Mouse (Mus musculus) hindbrain, embryonic 10.5 days (tissue): Measurements from ENCODE around the gene Cpm. TPM values are rescaled to one million over a fixed set of nuclear protein-coding genes. Genes with fewer than 3 reads are reported as not detected.
A peak's percentile ranks its signal among the peaks of the same experiment; 100 is the strongest.
"Not testable (repeated sequence)": the region's sequence is repeated elsewhere in the genome, so short reads cannot be mapped to it uniquely, and the experiment has no call there.

Experiments
- DNase-seq: peaks from one replicate; pipeline ENCODE4 v3.0.0-alpha.2; 2017; ENCODE audit warnings: low spot score
- H3K27ac ChIP-seq: fragments of 300-500 bp; sonication (generic); 2 replicates; pipeline ENCODE4 v1.5.1; 2016; ENCODE audit warnings: mild to moderate bottlenecking, moderate library complexity
- H3K27me3 ChIP-seq: fragments of 300-500 bp; sonication (generic); 2 replicates; pipeline ENCODE4 v1.6.1; 2016; ENCODE audit warnings: mild to moderate bottlenecking; ENCODE audit not compliant: poor library complexity, insufficient read depth, severe bottlenecking
- H3K36me3 ChIP-seq: fragments of 300-500 bp; sonication (generic); 2 replicates; pipeline ENCODE4 v1.6.1; 2016; ENCODE audit warnings: mild to moderate bottlenecking, moderate library complexity
- H3K4me1 ChIP-seq: fragments of 300-500 bp; sonication (generic); replicated peaks from 2 replicates; pipeline ENCODE4 v1.6.1; 2016; ENCODE audit warnings: mild to moderate bottlenecking
- H3K4me3 ChIP-seq: fragments of 300-500 bp; sonication (generic); 2 replicates; pipeline ENCODE4 v1.5.1; 2016; ENCODE audit warnings: mild to moderate bottlenecking, moderate library complexity
- H3K9me3 ChIP-seq: fragments of 300-500 bp; sonication (generic); 2 replicates; pipeline ENCODE4 v1.6.1; 2016; ENCODE audit warnings: mild to moderate bottlenecking, moderate library complexity
- WGBS: fragments of 180-500 bp; shearing (Covaris S2); methylation state at CpG from one replicate; pipeline ENCODE4 v1.1.7; 2016; 5-methylcytosine and 5-hydroxymethylcytosine counted together
- polyA plus RNA-seq: library from polyadenylated mRNA; unstranded; fragments of >200 nt; fragmentation: Nextera tagmentation; extraction: Ambion mirVana; gene quantifications from 2 replicates; pipeline ENCODE4 v1.2.1, GENCODE M21; 2016

The Cpm gene
- polyA plus RNA-seq, 1 experiment from 2014 or later, result 5.9 TPM

DNA sequence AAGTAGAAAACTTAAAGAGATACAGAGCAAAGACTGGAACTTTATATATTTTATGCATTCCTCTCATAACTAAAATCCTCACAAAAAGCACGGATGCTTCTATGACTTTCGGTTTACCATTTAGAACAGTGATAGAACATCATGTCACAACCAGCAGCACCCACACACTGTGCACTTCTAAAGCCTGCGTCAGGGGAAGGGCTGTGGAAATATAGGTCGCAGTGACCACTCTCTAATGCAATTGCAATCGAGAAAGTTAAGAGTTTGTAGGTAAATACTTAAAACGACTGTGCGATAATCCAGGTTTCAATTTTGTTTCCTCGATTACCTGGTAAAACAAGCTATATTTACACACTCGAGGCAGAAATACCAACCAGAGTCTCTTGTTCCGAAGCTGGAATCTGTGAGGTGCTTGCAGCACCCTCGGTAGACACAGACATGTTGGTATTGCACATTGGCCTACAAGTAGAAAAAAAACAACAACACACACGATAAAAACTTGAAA is 80.1 kb downstream of the Cpm start:
- peak overlapping the region; percentile 80 for H3K4me3 ChIP-seq
- H3K9me3 ChIP-seq, result no peaks in the 10 kb centered on the region
- DNase-seq, result no peak
- WGBS, result 63% methylated on average over 12 of the region's 12 CpGs
- H3K27ac ChIP-seq, result peak overlapping the region; percentile 97
- H3K36me3 ChIP-seq, result peaks cover 50% of the 10 kb centered on the region
- peaks cover 17% of the 10 kb centered on the region for H3K4me1 ChIP-seq
- no peaks in the 10 kb centered on the region for H3K27me3 ChIP-seq

DNA sequence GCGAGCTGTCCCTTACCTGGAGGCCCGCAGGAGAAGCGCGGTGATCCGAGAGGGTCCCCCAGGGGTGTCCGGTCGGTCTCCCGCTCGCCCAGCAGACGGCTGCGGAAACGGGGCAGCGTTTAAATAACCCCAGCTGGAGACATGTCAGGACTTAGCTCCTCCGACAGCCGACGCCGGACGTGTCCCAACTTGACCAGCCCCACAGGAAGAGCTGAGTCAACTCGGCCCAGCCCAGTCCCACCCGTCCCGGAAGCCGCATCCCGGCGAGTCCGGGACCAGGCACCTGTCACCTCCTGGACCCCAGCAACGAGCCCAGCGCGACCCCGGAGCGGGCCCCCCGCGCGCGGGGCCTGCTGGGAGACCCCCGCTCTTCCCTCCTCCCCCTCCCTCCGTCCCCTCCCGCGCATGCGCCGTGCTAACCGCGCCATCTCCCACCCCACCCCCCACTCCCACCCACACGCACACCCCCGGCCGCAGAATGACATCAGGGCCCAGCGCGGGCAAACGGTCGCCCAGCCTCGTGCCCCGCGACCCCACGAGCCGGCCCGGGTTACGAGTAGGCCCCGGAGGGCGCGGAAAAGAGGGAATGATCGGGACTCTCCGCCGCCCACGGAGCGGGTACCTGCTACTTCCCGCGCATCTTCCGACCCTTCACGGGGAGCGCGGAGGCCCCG is 80.8 kb downstream of the Cpm start:
- Histone ChIP-seq H3K4me3 (peak overlapping the region; percentile 80), H3K27ac (peak overlapping the region; percentile 97), H3K27me3 (no peaks in the 10 kb centered on the region), H3K4me1 (peaks cover 17% of the 10 kb centered on the region), H3K9me3 (no peaks in the 10 kb centered on the region), H3K36me3 (peaks cover 43% of the 10 kb centered on the region)
- peak; percentile 88 for DNase-seq
- under 1% methylated on average over 67 of the region's 71 CpGs for WGBS

DNA sequence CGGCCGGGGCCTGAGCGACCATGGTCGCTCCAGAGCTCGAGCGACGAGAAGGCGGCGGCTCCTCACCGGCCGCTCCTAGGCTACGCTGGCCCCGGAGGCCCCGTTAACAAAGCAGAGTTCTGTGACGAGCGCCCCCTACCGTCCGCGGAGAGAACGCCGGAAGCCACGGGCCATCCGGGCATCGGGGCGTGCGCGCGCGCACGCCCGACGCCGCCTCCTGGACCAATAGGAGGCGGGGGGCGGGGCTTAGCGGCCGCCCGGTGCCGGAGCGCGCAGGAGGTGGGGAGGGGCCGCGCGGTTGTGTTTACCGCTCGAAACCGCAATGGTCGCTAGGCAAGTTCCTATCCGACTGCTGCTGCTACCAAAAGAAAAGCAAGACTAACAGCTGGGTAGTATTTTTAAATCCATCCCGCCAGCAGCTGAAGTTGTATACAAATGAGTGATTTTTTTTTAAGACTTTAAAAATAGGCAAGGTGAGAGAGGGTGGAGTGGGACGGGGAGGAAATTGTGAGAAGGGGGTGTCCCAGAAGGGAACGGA is 81.4 kb downstream of the Cpm start, which contains the start of gene Mdm2:
TSS of gene Mdm2 (minus strand) at position 155 of the 538 bp plus-strand sequence.
- Histone ChIP-seq H3K27ac (peak within 1 kb of the TSS; percentile 97), H3K4me3 (peak within 1 kb of the TSS; percentile 80), H3K36me3 (peaks cover 37% of the 10 kb centered on the region), H3K4me1 (peaks cover 17% of the 10 kb centered on the region), H3K9me3 (no peaks in the 10 kb centered on the region), H3K27me3 (no peaks in the 10 kb centered on the region)
- 1% methylated on average over 52 of the region's 52 CpGs for WGBS
- DNase-seq, result peak; percentile 97

DNA sequence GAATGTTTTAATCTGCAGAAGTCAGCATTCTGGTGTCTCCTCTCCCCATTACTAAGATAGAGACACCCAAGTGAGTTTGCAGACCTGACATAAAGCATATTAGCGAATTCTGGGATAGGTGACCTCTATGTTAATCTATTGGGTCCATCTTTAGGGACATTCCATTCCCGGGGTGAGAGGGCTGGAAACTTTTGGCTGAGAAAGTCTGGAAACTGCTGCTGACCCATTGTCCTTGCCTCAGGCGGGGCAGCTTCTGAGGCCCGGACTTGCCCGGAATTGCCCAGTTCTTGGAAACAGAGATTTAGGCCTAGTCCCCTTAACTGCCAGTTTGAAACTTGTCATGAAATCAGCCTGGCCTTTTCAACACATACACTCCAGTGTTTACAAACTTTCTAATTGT is 82.1 kb downstream of the Cpm start:
- 69% methylated on average over 5 of the region's 5 CpGs for WGBS

DNA sequence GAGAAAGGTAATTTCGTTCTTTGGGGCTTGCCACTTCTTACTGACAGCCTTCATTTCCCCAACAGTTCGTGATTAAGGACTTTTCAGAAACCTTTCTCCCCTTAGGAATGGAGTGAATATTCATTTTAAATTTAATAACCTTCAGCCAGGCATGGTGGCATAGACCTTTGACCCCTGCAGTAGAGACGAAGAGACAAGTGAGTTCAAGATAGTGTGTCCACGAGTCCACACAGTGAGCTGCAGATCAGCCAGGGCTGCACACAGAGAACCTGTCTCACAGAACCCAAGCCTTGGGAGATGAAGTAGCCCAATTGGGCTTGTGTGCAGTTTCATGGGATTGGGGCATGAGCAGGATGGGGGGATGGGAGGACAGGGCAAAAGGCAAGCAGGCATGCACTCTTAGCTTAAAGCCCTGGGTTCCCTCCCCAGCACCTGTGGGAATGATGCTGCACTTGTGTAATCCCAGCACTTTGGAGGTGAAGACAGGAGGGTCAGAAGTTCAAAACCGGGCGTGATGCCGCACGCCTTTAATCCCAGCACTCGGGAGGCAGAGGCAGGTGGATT is 83.0 kb downstream of the Cpm start:
- H3K4me1 ChIP-seq, result peaks cover 26% of the 10 kb centered on the region
- H3K27me3 ChIP-seq, result no peaks in the 10 kb centered on the region
- H3K9me3 ChIP-seq, result no peaks in the 10 kb centered on the region
- no peak for DNase-seq
- H3K36me3 ChIP-seq, result peaks cover 21% of the 10 kb centered on the region
- 90% methylated on average over 9 of the region's 9 CpGs for WGBS
- no peak overlapping the region for H3K27ac ChIP-seq
- no peak overlapping the region for H3K4me3 ChIP-seq

More for the DNA sequence above, 82.1 kb downstream of the Cpm start:
- H3K36me3 ChIP-seq, result peaks cover 30% of the 10 kb centered on the region
- H3K4me3 ChIP-seq, result peak overlapping the region; percentile 80
- no peaks in the 10 kb centered on the region for H3K27me3 ChIP-seq
- no peaks in the 10 kb centered on the region for H3K9me3 ChIP-seq
- DNase-seq, result no peak
- peak overlapping the region; percentile 97; the same call in 1 of the 2 replicates for H3K27ac ChIP-seq
- H3K4me1 ChIP-seq, result peaks cover 21% of the 10 kb centered on the region

DNA sequence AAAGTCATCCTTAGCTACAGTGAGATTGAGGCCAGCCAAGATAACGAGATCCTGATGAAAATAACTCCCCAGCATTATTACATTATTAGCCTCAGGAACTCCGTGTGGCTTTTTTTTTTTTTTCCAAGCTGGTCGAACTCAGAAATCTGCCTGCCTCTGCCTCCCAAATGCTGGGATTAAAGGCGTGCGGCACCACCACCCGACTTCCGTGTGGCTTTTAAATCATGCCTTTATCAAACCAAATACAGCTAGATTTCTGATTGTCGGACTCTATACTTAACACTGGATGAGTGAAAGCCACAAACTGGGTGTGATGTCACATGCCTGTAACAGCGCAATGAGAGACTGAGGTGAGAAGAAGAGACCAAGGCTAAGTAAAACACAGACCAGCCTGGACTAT is 83.6 kb downstream of the Cpm start:
- H3K4me3 ChIP-seq, result no peak overlapping the region
- peaks cover 31% of the 10 kb centered on the region for H3K4me1 ChIP-seq
- no peak for DNase-seq
- WGBS, result 92% methylated on average over 9 of the region's 9 CpGs
- H3K9me3 ChIP-seq, result no peaks in the 10 kb centered on the region
- H3K36me3 ChIP-seq, result peaks cover 15% of the 10 kb centered on the region
- H3K27ac ChIP-seq, result no peak overlapping the region
- H3K27me3 ChIP-seq, result no peaks in the 10 kb centered on the region

DNA sequence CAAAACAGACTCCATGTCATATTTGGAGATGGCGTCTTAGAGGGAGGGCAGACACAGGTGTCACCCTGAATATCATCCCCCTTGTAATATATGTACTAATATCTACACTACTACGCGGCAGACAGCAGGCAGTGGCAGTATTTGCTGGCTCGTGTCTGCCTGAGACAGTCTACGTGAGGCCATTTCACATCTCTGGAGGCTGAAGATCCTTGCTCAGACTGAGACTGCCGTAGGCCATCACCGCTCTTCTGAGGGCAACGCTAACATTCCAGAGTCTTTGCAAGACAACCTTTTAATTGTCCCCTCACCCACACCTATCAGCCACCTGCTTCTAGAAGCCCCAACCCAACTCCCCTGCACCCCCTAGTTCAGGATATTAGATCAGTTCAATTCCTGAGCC is 84.2 kb downstream of the Cpm start:
- Histone ChIP-seq H3K27me3 (no peaks in the 10 kb centered on the region), H3K9me3 (no peaks in the 10 kb centered on the region), H3K4me3 (no peak overlapping the region), H3K27ac (no peak overlapping the region), H3K4me1 (peaks cover 36% of the 10 kb centered on the region), H3K36me3 (peaks cover 9% of the 10 kb centered on the region)
- 95% methylated on average over 8 of the region's 8 CpGs for WGBS
- DNase-seq, result no peak

DNA sequence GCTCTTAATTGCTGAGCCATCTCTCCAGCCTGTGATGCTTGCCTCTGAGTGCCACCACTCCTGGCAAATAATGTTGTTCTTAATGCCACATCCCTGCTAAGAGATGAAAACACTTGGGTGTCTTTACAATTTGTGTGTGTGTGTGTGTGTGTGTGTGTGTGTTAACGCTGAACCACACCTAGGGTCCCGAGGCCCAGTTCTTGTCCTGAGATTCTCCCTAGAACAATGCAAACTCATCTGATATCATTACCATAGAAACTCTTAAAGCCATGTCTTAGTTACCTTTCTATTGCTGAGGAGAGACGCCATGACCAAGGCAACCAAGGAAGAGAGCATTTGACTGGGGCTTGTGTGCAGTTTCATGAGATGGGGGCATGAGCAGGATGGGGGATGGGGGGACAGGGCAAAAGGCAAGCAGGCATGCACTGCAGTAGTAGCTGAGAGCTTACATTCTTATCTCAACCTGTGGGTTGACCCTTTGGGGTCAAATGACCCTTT is 84.8 kb downstream of the Cpm start:
- no peaks in the 10 kb centered on the region for H3K27me3 ChIP-seq
- no peak for DNase-seq
- WGBS, result 93% methylated on average over 3 of the region's 3 CpGs
- no peak overlapping the region for H3K4me3 ChIP-seq
- peaks cover 3% of the 10 kb centered on the region for H3K36me3 ChIP-seq
- H3K27ac ChIP-seq, result no peak overlapping the region
- no peaks in the 10 kb centered on the region for H3K9me3 ChIP-seq
- peaks cover 31% of the 10 kb centered on the region for H3K4me1 ChIP-seq

DNA sequence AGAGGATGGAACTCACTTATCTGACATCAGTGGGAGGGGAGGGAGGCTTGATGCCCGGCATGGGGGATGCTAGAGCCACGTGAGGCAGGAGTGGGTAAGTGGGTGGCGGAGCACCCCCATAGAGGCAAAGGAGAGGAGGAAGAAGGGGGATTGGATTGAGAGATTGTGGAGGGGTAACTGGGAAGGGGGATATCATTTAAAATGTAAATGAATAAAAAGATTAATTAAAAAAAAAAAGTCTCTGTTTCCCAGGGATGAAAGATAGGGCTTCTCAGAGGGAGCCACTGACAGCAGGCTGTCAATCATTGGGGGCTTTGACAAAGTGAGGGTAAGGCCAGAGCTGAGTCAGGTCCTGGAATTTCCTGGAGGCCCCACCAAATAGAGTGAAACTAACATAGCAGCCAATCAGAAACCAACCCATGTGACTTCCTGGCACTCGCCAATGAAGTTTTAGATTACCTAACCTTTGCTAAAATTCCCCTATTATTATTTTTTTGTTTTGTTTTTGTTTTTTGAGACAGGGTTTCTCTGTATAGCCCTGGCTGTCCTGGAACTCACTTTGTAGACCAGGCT is 85.7 kb downstream of the Cpm start:
- no peaks in the 10 kb centered on the region for H3K36me3 ChIP-seq
- 72% methylated on average over 4 of the region's 4 CpGs for WGBS
- no peaks in the 10 kb centered on the region for H3K9me3 ChIP-seq
- H3K4me1 ChIP-seq, result peaks cover 26% of the 10 kb centered on the region
- H3K27me3 ChIP-seq, result no peaks in the 10 kb centered on the region
- H3K4me3 ChIP-seq, result no peak overlapping the region
- no peak for DNase-seq
- H3K27ac ChIP-seq, result no peak overlapping the region

DNA sequence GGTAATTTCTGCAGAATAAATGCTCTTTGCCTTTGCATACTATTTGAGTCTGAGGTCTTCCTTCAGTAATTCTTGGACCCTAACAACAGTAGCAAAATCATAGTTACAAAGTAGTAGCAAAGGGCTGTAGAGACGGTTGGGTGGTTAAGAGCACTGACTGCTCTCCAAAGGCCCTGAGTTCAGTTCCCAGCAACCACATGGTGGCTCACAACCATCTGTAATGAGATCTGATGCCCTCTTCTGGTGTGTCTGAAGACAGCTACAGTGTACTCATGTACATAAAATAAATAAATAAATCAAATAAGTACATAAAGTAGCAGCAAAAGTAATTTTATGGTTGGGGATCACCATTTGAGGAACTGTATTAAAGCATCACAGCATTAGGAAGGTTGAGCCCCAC is 86.4 kb downstream of the Cpm start:
- 98% methylated on average over 1 of the region's 1 CpGs for WGBS
- DNase-seq, H3K9me3 ChIP-seq, H3K27ac ChIP-seq, H3K36me3 ChIP-seq, H3K4me3 ChIP-seq, H3K27me3 ChIP-seq: not testable (repeated sequence)
- H3K4me1 ChIP-seq, result peaks cover 26% of the 10 kb centered on the region

DNA sequence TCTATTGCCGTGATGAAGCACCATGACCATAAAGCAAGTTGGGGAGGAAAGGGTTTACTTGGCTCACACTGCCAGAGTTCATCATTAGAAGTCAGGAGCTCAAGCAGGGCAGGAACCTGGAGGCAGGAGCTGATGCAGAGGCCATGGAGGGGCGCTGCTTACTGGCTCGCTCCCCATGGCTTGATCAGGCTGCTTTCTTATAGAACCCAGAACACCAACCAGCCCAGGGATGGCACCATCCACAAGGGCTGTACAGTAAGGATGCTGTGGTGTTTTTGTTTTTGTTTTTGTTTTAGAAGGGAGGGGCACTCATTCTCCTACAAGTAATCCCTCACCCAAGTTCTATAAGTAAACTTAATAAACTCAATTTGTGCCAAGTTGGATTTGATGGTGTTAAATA is 87.4 kb downstream of the Cpm start:
- DNase-seq, result no peak
- H3K36me3 ChIP-seq, result no peaks in the 10 kb centered on the region
- 88% methylated on average over 3 of the region's 3 CpGs for WGBS
- no peaks in the 10 kb centered on the region for H3K9me3 ChIP-seq
- no peak overlapping the region for H3K27ac ChIP-seq
- H3K4me1 ChIP-seq, result peaks cover 19% of the 10 kb centered on the region
- H3K27me3 ChIP-seq, result no peaks in the 10 kb centered on the region
- H3K4me3 ChIP-seq, result no peak overlapping the region

DNA sequence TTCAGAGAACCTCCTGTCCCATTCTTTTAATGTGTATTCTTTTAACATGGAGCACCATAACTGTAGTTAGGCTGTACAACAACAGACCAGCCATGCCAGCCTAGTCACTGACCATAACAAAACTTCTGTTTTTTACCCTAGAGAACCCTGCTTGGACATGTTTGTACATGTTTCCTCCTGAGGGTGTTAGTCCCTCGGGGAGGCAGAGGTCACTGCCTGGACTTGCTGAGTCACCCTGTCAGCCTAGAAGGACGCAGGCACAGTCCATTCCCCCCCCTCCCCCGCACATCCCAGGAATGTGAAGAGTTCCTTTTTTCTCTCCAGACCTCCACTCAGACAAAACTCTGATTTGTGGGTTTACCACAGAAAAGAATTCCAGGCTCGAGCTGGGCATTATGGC is 88.3 kb downstream of the Cpm start:
- Histone ChIP-seq H3K4me3 (no peak overlapping the region), H3K27me3 (no peaks in the 10 kb centered on the region), H3K27ac (no peak overlapping the region; the same call in 1 of the 2 replicates), H3K9me3 (no peaks in the 10 kb centered on the region), H3K4me1 (peaks cover 19% of the 10 kb centered on the region), H3K36me3 (no peaks in the 10 kb centered on the region)
- WGBS, result 16% methylated on average over 4 of the region's 4 CpGs
- DNase-seq, result peak; percentile 35
